Mouse (Mus musculus): ENCODE results near the gene Trappc6b.

Trappc6b gene

DNA sequence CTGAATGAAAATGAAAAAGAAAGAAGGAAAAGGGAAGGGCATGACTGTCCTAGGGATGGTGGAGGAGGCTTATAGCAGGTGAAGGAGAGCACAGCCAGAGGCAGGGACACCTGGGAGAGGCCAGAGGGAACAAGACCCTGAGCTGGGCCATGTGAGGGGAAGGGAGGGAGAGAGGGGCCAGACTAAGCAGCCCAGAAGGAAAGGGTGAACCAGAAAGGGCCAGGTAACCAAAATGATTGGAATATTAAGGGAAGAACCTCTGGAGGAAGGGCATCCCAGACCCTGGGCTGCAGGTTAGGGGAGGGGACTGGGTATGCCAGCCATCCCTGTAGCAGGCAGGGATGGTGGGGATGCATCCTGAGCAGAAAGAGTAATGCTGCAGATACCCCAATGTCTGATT is 7.3 kb downstream of the Trappc6b start:
- DNase-seq = no peak

DNA sequence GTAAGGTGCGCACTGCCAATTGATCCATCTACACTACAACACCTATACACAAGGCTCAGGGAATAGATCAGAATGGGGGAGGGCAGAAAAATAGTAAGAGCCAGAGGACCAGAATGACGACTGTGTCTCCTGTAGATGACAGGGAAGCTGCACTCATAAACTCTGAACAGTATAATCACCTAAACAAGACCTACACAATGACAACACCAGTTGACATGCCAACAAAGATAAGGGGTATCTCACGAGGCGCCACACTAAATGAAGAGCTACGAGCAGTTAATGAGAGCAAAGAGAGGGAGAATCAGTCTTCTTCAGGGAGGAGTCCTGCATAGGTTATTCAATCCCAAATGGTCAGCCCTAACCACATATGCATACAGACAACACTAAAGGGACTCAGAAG is 8.1 kb downstream of the Trappc6b start:
- no peak for DNase-seq

DNA sequence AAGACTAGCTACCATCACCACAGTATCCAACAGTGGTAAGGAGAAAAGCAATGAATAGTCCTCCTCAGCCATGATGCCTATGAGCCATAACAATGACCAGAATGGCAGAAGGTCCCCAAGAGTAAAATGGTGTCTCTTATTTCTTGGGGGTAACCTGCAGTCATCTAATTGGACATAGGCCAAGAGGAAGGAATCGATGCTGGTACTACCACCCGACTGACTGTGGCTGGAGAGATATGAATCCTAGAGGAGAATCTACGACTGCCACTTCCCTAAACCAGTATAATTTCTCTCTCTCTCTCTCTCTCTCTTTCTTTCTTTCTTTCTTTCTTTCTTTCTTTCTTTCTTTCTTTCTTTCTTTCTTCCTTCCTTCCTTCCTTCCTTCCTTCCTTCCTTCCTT is 8.8 kb downstream of the Trappc6b start:
- DNase-seq = no peak

DNA sequence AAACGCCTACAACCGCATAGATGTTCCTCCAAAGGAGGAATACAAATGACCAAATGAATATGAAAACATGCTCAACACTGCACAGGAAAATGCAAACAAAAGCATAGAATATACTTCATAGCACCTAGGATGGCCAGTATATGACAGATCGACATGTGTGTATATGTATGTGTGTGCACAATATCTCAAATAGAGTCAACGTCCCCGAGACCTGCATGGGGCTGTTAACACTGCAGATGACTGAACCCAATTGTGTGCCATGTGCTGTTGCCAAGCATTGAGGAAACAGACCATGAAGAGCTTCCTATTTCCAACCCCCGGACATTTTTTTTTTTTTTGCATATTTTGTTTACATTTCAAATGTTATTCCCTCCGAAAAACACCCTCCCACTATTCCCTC is 20.4 kb downstream of the Trappc6b start:
- DNase-seq = no peak

DNA sequence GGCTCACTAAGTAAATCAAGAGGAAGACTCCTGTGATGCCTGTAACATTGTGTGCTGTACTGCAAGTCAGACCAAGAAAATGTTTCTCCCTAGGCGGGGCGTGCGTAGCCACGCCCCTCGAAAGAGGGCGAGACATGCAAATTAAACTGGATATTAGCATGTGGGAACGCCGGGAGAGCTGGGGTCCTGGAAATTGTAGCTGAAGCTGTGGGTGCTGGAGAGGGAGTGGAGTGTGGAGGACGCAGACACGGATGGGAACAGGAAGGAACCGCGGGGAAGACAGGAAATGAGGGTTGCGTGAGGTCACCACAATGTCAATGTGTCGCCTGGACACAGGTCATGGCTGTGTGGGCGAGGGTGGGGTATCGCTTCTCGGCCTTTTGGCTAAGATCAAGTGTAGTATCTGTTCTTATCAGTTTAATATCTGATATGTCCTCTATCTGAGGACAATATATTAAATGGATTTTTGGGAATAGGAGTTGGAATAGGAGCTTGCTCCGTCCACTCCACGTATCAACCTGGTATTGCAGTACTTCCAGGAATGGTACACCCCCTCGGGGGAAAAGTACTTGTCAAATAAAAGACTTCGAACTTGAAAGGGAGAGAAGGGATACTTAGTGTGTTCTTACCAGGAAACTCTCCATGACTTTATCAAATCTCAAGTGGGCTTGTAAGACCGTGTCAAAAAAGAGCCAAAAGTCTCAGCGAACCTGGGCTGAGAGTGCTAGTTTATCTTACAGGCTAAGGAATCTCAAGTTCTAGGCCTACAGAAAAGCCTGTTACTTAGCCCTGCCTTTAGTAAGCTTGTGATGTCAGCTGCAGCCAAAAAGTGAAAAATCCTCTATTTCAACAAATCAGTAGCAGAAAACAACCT is 21.1 kb downstream of the Trappc6b start:
- peak; percentile 57 to 58 for DNase-seq

DNA sequence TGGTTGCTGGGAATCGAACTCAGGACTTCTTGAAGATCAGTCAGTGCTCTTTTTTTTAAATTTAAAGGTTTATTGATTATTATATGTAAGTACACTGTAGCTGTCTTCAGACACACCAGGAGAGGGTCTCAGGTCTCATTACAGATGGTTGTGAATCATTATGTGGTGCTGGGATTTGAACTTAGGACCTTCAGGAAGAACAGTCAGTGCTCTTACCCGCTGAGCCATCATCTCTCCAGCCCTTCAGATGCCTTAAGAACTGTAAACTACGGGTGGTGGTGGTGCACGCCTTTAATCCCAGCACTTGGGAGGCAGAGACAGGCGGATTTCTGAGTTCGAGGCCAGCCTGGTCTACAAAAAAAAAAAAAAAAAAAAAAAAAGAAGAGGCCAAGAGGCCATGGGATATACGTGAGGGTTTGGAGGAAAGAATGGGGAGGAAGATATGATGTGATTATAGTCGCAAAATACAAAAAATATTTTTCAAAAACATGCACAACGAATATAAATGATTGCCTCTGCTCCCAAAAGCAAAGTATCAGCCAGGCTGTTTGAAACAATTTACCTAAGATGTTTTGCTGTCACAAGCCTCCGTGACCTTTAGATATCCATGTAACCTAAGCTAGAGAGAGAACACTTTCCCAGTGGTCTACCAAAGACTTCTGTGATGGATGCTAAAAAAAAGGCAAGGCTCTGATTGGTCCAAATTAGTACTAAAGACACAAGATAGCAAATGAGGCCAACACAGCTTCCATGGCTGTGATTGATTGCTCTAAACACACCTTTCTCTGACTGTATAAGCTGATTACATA is 21.9 kb downstream of the Trappc6b start:
- no peak for DNase-seq

DNA sequence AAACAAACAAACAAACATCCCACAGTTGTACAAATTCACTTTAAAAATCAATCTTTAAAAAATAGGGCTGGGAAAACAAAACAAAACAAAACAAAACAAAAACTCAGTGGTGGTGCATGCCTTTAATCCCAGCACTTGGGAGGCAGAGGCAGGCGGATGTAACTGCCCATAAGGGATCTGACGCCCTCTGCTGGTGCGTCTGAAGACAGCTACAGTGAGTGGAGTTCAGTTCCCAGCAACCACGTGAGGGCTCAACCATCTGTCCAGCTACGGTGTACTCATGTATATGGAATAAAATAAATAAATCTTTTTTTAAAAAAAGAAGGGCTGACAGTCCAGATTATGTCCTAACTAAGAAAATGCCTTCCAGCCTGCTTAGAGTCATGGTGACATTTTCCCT is 29.2 kb downstream of the Trappc6b start:
- no peak for DNase-seq

DNA sequence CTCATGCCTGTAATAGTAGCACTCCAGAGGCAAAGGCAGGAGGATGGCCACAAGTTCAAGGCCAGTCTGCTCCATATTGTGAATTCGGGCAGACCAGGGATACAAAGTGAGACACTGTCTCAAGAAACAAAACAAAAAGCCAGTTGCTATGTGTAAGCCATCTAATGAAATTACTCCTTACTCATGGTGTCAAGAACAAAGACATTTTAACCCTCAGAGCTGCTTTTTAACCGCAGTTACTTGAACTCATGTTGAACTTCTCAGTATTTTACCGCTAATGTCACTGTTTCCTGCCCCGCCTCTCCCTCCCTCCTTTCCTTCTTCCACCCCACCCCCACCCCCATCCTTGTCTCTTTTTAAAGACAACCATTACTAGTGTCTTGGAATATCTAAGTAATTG is 40.0 kb downstream of the Trappc6b start:
- DNase-seq = no peak

DNA sequence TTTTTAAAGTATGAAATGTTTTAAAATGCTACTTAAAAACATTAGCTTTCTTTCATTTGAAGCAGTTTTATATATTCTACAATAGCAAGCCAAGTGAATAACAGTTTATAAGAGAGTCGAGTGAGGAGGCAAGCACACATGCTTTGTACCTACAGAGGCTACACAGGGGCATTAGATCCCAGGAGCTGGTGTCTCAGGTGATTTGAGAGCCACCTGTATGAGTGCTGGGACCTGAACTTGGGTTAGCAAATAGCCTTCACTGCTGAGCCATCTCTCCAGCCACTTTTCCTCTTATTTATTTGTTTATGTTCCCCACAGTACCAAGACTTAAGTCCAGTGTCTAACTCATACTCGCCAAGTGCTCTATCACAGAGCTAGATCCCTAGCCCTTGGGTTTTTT is 41.4 kb downstream of the Trappc6b start:
- no peak for DNase-seq

DNA sequence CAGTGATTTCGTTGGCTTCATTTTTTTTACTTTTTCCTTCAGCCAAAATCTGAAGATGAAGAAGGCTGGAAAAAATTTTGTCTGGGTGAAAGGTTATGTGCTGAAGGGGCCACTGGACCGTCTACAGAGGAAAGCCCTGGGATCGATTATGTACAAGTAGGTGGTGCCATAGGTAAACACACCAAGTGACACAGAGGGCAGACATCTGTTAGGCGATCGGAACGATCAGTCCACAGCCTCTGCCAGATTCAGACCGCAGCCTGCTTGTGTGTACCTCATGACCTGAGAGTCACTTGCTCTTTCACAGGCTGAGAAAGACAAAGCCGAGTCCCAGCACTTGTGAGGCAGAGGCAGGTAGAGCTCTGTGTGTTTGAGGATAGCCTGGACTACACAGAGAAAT is 43.3 kb downstream of the Trappc6b start:
- DNase-seq = no peak

DNA sequence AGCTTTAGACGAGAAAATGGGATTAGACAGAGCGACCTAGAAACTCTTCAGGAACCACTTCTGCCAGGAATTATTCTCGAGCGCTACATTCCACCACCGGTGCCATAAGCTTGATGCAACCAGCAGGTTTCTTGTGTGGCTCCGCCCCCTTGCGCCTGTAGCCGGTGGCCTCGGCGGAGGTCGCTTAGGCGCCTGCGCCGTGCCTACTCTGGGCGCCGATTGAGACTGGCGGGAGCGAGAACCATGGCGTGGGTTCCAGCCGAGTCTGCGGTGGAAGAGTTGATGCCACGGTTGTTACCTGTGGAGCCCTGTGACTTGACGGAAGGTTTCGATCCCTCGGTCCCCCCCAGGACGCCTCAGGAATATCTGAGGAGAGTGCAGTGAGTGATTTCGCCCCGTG is 48.0 kb downstream of the Trappc6b start, which contains the start of gene Gemin2:
Gene Gemin2 (plus strand): TSS at position 160 of the 400 bp plus-strand sequence.
- DNase-seq = peak; percentile 94 to 95

DNA sequence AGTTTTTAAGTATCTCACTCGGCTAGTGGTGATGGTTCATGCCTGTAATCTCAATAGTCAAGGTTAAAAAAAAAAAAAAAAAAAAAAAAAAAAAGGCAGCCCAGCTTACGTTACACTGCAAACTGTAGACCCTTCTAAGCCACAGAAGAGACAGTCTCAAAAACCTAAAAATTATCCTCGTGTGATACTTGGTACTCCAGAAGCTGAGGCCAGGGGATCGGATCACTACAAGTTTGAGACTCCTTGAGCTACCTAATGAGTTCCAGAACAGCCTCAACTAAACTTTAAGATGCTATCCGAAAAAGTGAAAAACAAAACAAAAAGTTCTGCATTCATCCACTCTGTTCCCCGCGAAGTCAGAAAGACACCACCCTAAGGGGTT is 48.6 kb downstream of the Trappc6b start:
- DNase-seq = peak in 1 of 2 experiments; percentile 3

DNA sequence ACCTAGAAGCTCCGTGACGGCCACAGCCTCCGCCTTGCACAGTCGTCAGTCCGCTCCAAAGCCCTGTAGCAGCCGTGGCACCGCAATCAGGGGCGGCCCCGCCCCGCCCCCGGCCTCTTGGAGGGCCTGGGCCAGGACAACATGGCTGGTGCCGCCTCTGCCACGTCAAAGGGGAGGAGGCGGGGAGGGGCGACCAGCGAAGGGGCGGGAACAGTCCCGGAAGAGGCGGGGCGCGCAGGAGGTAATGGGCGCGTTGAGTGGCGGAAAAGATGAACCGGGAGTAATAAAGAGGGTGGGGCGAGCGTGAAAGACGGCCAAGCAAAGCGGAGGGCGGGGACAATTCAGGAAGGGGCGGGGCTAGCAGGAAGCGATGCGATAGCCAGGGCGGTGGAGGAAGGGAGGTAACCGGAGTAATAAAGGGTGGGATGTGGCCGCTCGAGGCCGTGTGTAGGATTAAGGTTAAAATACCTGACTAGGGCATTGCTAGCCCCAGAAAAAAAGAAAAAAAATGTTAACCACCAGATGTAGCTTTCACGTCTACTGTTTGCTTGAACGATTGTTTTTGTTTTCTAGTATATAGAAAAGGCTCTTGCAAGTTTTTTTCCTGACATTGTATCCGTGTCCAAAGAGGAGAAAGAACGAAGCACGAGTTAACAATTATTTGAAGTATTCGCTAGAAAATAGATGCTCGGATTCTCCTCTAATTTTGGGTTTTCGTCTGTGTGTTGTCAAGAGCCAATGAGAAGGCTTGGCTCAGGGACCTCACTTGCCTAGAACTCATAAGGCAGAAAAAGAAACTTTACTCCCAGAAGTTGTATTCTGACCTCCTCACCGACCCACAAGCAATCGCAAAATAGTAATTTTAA is 49.2 kb downstream of the Trappc6b start, which contains the start of gene Sec23a:
Gene Sec23a (minus strand): TSS at position 174 of the 866 bp plus-strand sequence.
- DNase-seq = peak; percentile 99

DNA sequence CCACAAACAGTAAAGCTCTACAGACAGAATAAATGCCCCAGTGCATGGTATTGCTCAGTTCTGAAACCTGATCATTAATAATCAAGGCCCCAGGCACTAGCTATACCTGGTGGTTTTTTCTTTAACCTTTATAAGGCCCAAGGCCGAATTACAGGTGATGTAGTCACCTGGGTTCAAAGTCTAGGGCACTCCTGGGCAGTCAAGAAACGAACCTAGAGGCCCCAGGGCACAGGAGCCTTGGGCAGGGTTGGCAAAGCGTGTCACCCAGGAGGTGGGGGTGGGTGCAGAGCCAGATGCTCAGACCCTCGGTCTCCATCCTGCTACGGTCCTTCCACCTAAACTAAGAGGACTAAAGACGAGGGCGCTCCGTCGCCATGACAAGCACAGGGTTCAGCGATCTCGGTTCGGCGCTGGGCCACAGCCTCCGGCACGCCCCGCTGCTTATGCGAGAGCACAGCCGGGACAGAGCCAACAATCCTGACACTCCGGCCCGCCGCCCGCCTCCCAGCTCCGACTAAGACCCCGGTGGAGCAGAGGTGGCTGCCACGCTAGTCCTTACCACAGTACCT is 49.9 kb downstream of the Trappc6b start:
- DNase-seq = no peak

DNA sequence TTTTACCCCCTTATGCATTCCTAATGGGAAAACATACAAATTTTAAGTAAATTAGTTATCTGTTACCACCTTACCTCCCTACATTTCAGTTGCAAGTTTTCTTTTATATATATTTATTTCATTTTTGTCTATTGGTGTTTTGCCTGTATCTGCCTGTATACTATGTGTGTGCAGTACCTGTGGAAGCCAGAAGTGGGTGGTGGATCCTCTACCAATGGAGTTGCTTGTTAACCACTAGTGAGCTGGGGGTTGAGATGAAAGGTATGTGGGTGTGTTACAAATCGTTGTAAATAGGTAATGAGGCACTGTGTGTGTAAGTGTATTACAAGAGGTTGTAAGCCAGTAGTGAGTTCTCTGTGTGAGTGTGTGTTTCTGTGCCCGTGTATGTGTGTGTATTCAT is 50.8 kb downstream of the Trappc6b start:
- peak in 1 of 2 experiments; percentile 13 for DNase-seq

Data from lung, adult 18-20 months (tissue).